Mouse (Mus musculus) CD4-positive naive resting alpha-beta T cell, adult 76 days (primary cell): ENCODE measurements around the gene Hkdc1. TPM values are rescaled to one million over a fixed set of nuclear protein-coding genes. Genes with fewer than 3 reads are reported as not detected.

Source experiments
- total RNA-seq: library from RNA; stranded (reverse); gene quantifications from one replicate; pipeline ENCODE4 v1.2.4, GENCODE M21; 2023

Gene Hkdc1
- total RNA-seq: not detected

GRCm38 (mm10) chr10:62422255-62422654, at the start of gene Hkdc1:
Gene Hkdc1, minus strand, starts transcription at chr10:62422491.

GRCm38 (mm10) chr10:62449364-62450279, 27.3 kb upstream of the Hkdc1 start, which contains the start of the genes 4930507D05Rik and Supv3l1:
Gene 4930507D05Rik, plus strand, starts transcription at chr10:62449489.
Gene Supv3l1, minus strand, starts transcription at chr10:62449738.

DNA sequence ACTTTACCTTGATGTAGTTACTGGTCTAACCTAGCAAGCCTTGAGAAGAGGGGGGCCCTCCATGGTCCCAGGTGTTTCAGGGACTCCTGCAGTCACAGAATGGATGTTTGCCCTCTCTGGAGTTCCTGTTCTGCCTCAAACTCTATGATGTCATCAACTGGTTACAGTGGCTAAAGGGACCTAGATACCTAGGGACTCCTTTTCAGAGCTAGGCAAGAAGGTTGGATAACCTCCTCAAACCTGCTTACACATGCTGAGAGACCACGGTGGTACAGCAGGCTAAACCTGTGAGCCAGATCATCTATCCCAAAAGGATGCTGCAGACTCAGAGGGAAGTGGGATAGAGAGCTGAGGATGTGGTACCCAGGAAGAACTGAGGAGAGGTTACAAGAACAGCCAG, 42.5 kb downstream of the Hkdc1 start, which contains the start of gene Hk1:
Gene Hk1, minus strand, starts transcription at position 101 of the 400 bp plus-strand sequence.

Other genes starting within 250 kb of the Hkdc1 start
- 0.59 TPM for gene Tspan15, start 191.2 kb downstream of the Hkdc1 start, total RNA-seq
- not detected for gene Tacr2, start 170.1 kb downstream of the Hkdc1 start, total RNA-seq
- 64.6 TPM for gene Hk1, start 42.6 kb downstream of the Hkdc1 start, total RNA-seq
- 0.29 TPM for gene 4930507D05Rik, start 27.0 kb upstream of the Hkdc1 start, total RNA-seq
- 26.7 TPM for gene Supv3l1, start 27.2 kb upstream of the Hkdc1 start, total RNA-seq
- gene Vps26a, start 64.3 kb upstream of the Hkdc1 start, total RNA-seq: 26.4 TPM
- 481 TPM for gene Srgn, start 105.0 kb upstream of the Hkdc1 start, total RNA-seq
- 18.2 TPM for gene Kif1bp, start 156.0 kb upstream of the Hkdc1 start, total RNA-seq
- gene Ddx21, start 179.8 kb upstream of the Hkdc1 start, total RNA-seq: 159 TPM
- 157 TPM for gene Ddx50, start 228.7 kb upstream of the Hkdc1 start, total RNA-seq